Mouse (Mus musculus) MN1 (cell line): ENCODE data around the gene Alppl2.
A peak's percentile ranks its signal among the peaks of the same experiment; 100 is the strongest.

Experiments
- DNase-seq: peaks from one replicate; pipeline ENCODE4 v3.0.0-alpha.2; 2016; ENCODE audit warnings: low spot score

The Alppl2 gene

GRCm38 (mm10) chr1:87050072-87050471, 39.7 kb downstream of the Alppl2 start:
- no peak for DNase-seq

GRCm38 (mm10) chr1:87041814-87042438, 47.8 kb downstream of the Alppl2 start:
- peak; percentile 72 for DNase-seq

- DNase-seq = peak; percentile 68
These were observed 48.6 kb downstream of the Alppl2 start for GRCm38 (mm10) chr1:87041119-87041518.

GRCm38 (mm10) chr1:87038477-87039070, 51.2 kb downstream of the Alppl2 start:
- no peak for DNase-seq
